Mouse (Mus musculus) stomach, postnatal 0 days (tissue): ENCODE data around the gene Slc38a2.

Experiments
- CTCF ChIP-seq: IDR thresholded peaks from 2 replicates; pipeline ENCODE4 v1.5.1; 2016; ENCODE audit warnings: antibody characterized with exemption, low read depth, mild to moderate bottlenecking, moderate library complexity
- EP300 ChIP-seq: optimal IDR thresholded peaks from 2 replicates; pipeline ENCODE3; 2016; ENCODE audit warnings: antibody characterized with exemption

DNA sequence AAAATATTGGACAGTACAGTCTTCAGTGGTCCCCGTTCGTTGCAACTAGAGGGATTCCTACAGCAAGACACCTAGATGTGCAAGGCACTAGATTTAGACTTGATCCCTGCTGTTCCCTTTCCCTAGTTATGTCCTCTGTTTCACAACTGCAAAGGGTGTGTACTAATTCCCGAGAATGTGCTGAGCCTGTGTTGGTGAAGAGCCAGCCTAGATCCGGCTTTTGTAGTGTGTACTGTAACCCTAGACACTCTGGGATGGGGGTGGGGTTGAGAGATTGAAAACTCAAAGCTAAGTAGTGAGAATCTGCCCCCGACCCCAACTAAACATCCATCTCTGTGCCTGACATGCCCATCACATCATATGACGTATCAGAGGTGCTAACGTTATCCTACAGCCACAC, 18.9 kb upstream of the Slc38a2 start:
- no peak for TF ChIP-seq EP300
- no peak for TF ChIP-seq CTCF
